Mouse (Mus musculus) sigmoid colon, adult 10 weeks (tissue): ENCODE measurements around the gene A430078G23Rik. TPM values are rescaled to one million over a fixed set of nuclear protein-coding genes. Genes with fewer than 3 reads are reported as not detected.

Experiments used
- polyA plus RNA-seq: library from polyadenylated mRNA; stranded (reverse); fragments of 350-450 nt; fragmentation: Illumina TruSeq; extraction: RNeasy Lipid Tissue Mini Kit (QIAGEN cat#74804); gene quantifications from one replicate; pipeline ENCODE4 v1.2.3, GENCODE M21; 2014; ENCODE audit warnings: low read depth, low replicate concordance

The A430078G23Rik gene
- polyA plus RNA-seq, result 0.41 TPM

DNA sequence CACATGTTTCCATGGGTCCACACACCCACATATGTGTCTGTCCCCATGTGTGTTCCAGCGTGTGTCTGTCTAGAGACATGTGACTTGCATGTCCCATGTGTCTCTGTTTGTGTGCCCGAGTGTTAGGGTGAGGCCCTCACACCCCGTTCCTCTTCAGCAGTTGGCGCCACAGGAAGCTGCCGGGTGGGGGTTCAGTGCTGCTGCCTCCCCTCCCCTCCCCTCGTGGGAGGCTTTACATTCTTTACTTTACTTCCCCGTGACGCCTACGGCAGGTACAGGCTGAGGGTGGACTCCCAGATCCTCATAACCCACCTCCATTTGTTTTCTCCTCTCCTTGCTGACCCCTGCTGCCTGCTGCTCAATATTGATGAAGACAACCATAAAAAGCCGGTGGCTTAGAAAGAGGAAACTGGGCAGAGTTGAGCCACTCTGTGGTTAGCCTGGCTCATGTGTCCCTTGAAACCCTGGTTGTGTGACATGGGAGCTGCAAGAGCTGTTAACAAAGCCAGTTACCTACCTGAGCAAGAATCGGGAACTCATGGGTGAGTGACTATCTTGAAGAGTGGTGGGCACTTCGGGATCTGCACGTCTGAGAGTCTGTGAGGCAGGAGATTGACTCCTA, at the start of gene A430078G23Rik:
Gene A430078G23Rik, plus strand, starts transcription at position 227 of the 622 bp plus-strand sequence.

DNA sequence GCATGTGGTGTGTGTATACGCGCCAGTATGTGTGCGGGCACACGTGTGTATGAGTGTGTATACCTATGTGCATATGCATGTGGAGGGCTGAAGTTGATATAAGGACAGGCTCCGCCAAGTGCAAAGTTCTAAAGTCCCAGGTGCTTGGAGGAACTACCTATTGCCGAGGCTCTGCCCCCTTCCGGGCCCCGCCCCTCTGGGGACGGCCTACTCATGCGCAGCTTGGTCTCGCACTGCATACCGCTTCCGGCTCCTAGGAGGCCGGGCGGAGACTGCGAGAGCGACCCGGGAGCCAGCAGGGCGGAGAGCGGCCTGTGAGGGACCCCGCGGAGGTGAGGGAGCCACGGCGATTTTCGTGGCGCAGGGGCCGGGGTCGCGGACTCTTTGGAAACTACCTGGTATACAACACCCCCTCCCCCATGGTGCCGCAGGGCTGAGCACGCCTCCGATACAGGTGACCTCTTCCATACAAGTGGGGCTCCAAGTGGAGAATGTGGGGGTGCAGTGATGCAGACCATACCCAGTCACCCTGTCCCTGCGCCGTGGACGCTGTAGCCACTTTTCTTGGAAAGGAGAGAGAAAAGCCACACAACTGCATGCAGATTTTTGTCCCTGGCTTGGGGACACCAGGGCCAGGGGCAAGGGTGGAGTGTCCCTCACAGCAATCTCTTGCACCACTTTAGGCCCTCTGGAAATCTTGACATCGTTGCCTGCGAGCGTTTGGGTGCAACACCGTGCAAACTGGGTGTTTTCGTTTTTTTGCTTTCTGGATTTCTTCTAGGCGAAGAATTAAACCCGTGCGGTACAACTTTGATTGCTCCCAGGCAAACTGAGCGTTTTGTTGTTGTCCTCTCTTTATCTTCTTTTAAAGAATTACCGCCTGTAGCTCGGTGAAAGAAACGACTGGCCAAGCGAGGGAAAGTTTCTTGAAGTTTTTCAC, 39.8 kb downstream of the A430078G23Rik start, which contains the start of gene Arhgef18:
Gene Arhgef18, plus strand, starts transcription at position 236 of the 940 bp plus-strand sequence.

Other genes with a start within 250 kb of the A430078G23Rik start
- 84.5 TPM for gene Insr, start 73.8 kb upstream of the A430078G23Rik start, polyA plus RNA-seq
- 7.4 TPM for gene Arhgef18, start 39.6 kb downstream of the A430078G23Rik start, polyA plus RNA-seq
- 0.85 TPM for gene Pex11g, start 114.3 kb downstream of the A430078G23Rik start, polyA plus RNA-seq
- not detected for gene Tex45, start 117.4 kb downstream of the A430078G23Rik start, polyA plus RNA-seq
- gene Zfp358, start 139.7 kb downstream of the A430078G23Rik start, polyA plus RNA-seq, result 2.6 TPM
- 27.1 TPM for gene Mcoln1, start 147.0 kb downstream of the A430078G23Rik start, polyA plus RNA-seq
- 17.3 TPM for gene Pnpla6, start 162.0 kb downstream of the A430078G23Rik start, polyA plus RNA-seq
- 2.2 TPM for gene C330021F23Rik, start 214.6 kb downstream of the A430078G23Rik start, polyA plus RNA-seq
- 6.7 TPM for gene Camsap3, start 233.9 kb downstream of the A430078G23Rik start, polyA plus RNA-seq